Mouse (Mus musculus): Measurements from ENCODE around the gene Plppr3. TPM values are rescaled to one million over a fixed set of nuclear protein-coding genes. Genes with fewer than 3 reads are reported as not detected.

Plppr3 gene
- polyA plus RNA-seq, 1 experiment from 2014 or later = 131 TPM

DNA sequence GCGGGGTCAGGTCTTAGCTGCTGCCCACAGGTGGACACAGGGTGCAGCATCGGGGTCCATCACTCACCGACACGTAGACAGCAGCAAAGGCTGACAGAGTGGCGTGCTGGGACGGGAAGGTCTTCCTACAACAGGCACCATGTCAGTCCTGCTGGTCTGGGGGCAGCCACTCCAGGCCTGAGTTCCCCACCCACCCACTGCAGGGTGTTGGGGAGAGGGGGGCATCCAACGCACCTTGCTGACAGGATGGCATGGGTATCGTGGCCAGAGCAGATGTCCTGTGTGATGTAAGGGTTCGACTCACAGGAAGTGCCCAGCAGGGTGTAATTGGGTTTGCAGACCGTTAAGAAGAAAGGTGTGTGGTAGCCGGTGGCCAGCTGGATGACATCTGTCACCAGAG, 7.8 kb downstream of the Plppr3 start:
- Histone ChIP-seq H3K36me3 (ENCODE audit: control insufficient read depth, insufficient read depth, low read length) (peaks cover 28% of the 10 kb centered on the region), H3K4me2 (ENCODE audit: low read depth, low read length, severe bottlenecking) (no peak overlapping the region), H3K9ac (ENCODE audit: low read length) (no peak overlapping the region), H3K9me3 (ENCODE audit: control insufficient read depth, low read length) (no peaks in the 10 kb centered on the region), H3K27me3 (ENCODE audit: control insufficient read depth, insufficient read depth, low read length) (no peaks in the 10 kb centered on the region), H3K27ac (ENCODE audit: low read depth, low read length) (no peak overlapping the region), H3K4me3 (ENCODE audit: low read depth, low read length) (no peak overlapping the region), H3K4me1 (replicated peaks; ENCODE audit: control insufficient read depth, insufficient read depth, low read length) (no peaks in the 10 kb centered on the region; the same call in 1 of the 2 replicates)
- 86% methylated on average over 11 of the region's 11 CpGs for WGBS
- DNase-seq (ENCODE audit: low spot score) (no peak), ATAC-seq (replicated peaks; ENCODE audit: low FRiP score) (no peak)

DNA sequence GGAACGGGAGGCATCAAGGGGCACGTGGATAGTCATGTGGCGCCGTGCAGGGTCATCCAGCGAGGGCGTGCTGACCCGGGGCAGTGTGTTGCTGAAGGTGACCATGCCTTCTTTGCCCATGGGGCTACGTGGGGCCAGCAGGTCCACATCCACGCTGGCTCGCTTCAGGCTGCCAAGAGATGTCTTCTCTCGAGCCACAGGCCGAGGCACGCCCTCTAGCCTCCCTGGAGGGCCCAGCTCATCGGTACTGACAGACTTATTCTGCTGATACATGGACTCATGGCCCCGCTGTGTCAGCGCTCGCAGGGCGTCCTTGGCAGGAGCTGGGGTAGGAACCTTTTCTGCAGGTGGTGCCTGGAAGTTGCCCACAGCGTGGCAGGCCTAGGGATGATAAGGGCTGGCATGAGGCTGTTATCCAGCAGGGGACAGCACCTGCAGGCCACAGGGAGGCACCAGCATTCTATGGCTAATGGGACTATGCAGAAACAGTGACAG, 8.6 kb downstream of the Plppr3 start:
- WGBS = 85% methylated on average over 19 of the region's 19 CpGs
- ATAC-seq (replicated peaks; ENCODE audit: low FRiP score) = 0 out of 2 replicates have a peak, but pooled peaks have one; percentile 10
- Histone ChIP-seq H3K27ac (ENCODE audit: low read depth, low read length) (no peak overlapping the region), H3K4me2 (ENCODE audit: low read depth, low read length, severe bottlenecking) (no peak overlapping the region), H3K36me3 (ENCODE audit: control insufficient read depth, insufficient read depth, low read length) (peaks cover 29% of the 10 kb centered on the region), H3K4me3 (ENCODE audit: low read depth, low read length) (no peak overlapping the region), H3K27me3 (ENCODE audit: control insufficient read depth, insufficient read depth, low read length) (no peaks in the 10 kb centered on the region), H3K4me1 (replicated peaks; ENCODE audit: control insufficient read depth, insufficient read depth, low read length) (no peaks in the 10 kb centered on the region), H3K9ac (ENCODE audit: low read length) (no peak overlapping the region), H3K9me3 (ENCODE audit: control insufficient read depth, low read length) (no peaks in the 10 kb centered on the region)
- no peak for DNase-seq (ENCODE audit: low spot score)

DNA sequence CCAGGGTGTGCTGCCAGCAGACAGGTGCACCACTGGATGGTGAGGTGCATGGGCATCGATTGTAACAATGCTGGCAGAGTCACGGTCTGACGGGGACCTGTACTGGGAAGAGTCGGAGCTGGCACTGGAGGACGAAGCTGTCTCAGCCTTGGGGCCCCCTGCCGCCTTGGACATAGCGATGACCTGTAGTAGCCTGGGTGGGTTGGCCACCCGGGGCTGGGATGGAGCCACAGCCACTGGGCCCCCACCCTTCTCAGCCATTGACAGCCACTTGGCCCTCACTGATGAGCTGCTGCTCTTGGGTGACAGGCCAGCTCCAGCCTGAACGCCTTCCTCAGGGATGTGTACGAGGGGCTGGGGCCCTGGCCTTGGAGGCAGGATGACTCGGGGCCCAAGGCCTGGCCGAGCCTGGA, 9.2 kb downstream of the Plppr3 start:
- H3K4me3 ChIP-seq (ENCODE audit: low read depth, low read length) = no peak overlapping the region
- 70% methylated on average over 12 of the region's 12 CpGs for WGBS
- no peaks in the 10 kb centered on the region for H3K9me3 ChIP-seq (ENCODE audit: control insufficient read depth, low read length)
- no peaks in the 10 kb centered on the region for H3K4me1 ChIP-seq (replicated peaks; ENCODE audit: control insufficient read depth, insufficient read depth, low read length)
- no peak for DNase-seq (ENCODE audit: low spot score)
- H3K27ac ChIP-seq (ENCODE audit: low read depth, low read length) = 0 out of 2 replicates have a peak overlapping the region, but pooled peaks have one; percentile 12
- no peak overlapping the region for H3K9ac ChIP-seq (ENCODE audit: low read length)
- no peak overlapping the region for H3K4me2 ChIP-seq (ENCODE audit: low read depth, low read length, severe bottlenecking)
- no peaks in the 10 kb centered on the region for H3K27me3 ChIP-seq (ENCODE audit: control insufficient read depth, insufficient read depth, low read length)
- peaks cover 36% of the 10 kb centered on the region for H3K36me3 ChIP-seq (ENCODE audit: control insufficient read depth, insufficient read depth, low read length)
- ATAC-seq (replicated peaks; ENCODE audit: low FRiP score) = peak; percentile 31

DNA sequence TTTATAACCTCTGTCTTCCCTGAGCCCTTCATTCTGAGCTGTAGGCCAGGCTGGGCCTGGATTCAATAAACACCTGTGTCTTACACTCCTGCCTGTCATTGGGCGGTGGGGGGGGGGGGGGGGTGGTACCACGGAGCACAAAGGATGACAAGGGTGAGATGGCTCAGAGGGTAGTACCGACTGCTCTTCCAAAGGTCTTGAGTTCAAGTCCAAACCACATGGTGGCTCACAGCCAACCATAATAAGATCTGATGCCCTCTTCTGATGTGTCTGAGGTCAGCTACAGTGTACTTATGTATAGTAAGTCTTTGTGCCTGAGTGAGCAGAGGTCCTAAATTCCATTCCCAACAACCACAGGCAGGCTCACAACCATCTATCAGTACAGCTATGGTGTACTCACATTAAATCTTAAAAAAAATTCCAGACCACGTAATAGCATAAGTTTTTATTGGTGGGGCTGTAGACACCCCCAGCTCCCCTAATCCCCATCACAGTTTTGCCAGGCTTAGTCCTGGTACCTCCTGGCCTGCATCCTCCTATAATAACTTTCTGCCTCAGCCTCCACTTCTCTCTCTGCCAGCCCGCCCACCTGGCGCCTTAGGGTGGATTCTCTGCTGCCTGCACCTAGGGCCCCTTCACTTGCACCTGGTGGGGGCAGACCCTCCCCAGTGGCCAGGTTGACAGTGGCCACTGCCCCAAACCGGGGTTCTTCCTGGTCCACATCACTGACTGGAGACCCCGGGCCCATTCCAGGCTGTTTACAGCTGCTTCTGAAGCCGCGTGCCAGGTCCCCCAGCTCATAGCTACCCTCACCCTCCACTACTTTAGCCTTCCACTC, 9.9 kb downstream of the Plppr3 start:
- 0 out of 2 replicates have a peak, but pooled peaks have one; percentile 8 for ATAC-seq (replicated peaks; ENCODE audit: low FRiP score)
- Histone ChIP-seq H3K9ac (ENCODE audit: low read length) (no peak overlapping the region), H3K9me3 (ENCODE audit: control insufficient read depth, low read length) (no peaks in the 10 kb centered on the region), H3K4me3 (ENCODE audit: low read depth, low read length) (no peak overlapping the region), H3K4me2 (ENCODE audit: low read depth, low read length, severe bottlenecking) (no peak overlapping the region), H3K36me3 (ENCODE audit: control insufficient read depth, insufficient read depth, low read length) (peaks cover 42% of the 10 kb centered on the region), H3K4me1 (replicated peaks; ENCODE audit: control insufficient read depth, insufficient read depth, low read length) (no peaks in the 10 kb centered on the region), H3K27ac (ENCODE audit: low read depth, low read length) (0 out of 2 replicates have a peak overlapping the region, but pooled peaks have one; percentile 12), H3K27me3 (ENCODE audit: control insufficient read depth, insufficient read depth, low read length) (no peaks in the 10 kb centered on the region)
- DNase-seq (ENCODE audit: low spot score) = no peak
- WGBS = 51% methylated on average over 10 of the region's 10 CpGs

DNA sequence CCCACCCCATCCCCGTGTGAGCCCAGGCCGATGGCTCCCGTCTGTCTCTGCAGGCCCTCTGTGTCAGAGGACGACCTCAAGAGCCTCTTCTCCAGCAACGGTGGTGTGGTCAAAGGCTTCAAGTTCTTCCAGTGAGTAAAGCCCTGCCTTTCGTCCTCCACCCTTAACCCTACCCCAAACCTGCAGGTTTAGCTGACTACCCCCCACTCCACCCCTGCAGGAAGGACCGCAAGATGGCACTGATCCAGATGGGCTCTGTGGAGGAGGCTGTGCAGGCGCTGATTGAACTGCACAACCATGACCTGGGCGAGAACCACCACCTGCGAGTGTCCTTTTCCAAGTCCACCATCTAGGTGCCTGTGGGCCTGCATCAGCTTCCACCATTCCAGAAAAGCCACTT, 11.5 kb downstream of the Plppr3 start:
- 83% methylated on average over 10 of the region's 10 CpGs for WGBS
- ATAC-seq (replicated peaks; ENCODE audit: low FRiP score) = no peak
- no peak overlapping the region for H3K4me2 ChIP-seq (ENCODE audit: low read depth, low read length, severe bottlenecking)
- H3K4me1 ChIP-seq (replicated peaks; ENCODE audit: control insufficient read depth, insufficient read depth, low read length) = peaks cover 5% of the 10 kb centered on the region; the same call in 1 of the 2 replicates
- no peak overlapping the region for H3K9ac ChIP-seq (ENCODE audit: low read length)
- H3K27me3 ChIP-seq (ENCODE audit: control insufficient read depth, insufficient read depth, low read length) = no peaks in the 10 kb centered on the region
- DNase-seq (ENCODE audit: low spot score) = no peak
- no peak overlapping the region for H3K4me3 ChIP-seq (ENCODE audit: low read depth, low read length)
- no peak overlapping the region for H3K27ac ChIP-seq (ENCODE audit: low read depth, low read length)
- H3K9me3 ChIP-seq (ENCODE audit: control insufficient read depth, low read length) = no peaks in the 10 kb centered on the region
- H3K36me3 ChIP-seq (ENCODE audit: control insufficient read depth, insufficient read depth, low read length) = peaks cover 46% of the 10 kb centered on the region

DNA sequence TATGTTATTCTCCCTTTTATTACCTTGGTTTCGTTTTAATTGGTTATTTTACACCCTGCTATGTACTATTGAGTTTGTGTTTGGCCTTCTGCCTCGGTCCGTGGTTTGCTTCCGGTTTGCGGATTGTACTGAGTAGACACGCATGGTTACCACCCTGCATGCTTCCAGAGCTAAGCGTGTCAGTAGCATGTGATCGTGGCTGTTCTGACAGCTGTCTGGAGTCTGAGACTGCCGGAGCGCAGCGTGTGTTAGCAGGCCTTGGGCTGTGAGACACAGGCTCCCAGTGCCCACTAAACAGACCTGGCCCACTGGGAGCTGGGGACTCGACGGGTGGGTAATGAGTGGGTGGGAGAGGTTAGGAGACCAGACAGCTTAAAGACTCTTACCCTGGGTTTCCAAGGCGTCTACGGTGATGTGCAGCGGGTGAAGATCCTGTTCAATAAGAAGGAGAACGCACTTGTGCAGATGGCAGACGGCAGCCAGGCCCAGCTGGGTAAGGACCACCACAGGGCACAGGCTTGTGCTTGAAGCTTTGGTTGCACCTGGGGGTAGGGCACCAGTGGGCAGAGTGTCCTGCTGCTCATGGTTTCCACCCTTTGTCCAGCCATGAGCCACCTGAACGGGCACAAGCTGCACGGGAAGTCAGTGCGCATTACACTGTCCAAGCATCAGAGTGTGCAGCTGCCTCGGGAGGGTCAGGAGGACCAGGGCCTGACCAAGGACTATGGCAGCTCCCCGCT, 12.2 kb downstream of the Plppr3 start:
- no peak overlapping the region for H3K4me2 ChIP-seq (ENCODE audit: low read depth, low read length, severe bottlenecking)
- H3K36me3 ChIP-seq (ENCODE audit: control insufficient read depth, insufficient read depth, low read length) = peaks cover 46% of the 10 kb centered on the region
- H3K27ac ChIP-seq (ENCODE audit: low read depth, low read length) = no peak overlapping the region
- WGBS = 90% methylated on average over 23 of the region's 23 CpGs
- no peaks in the 10 kb centered on the region for H3K27me3 ChIP-seq (ENCODE audit: control insufficient read depth, insufficient read depth, low read length)
- H3K4me1 ChIP-seq (replicated peaks; ENCODE audit: control insufficient read depth, insufficient read depth, low read length) = peaks cover 12% of the 10 kb centered on the region
- H3K9ac ChIP-seq (ENCODE audit: low read length) = no peak overlapping the region
- H3K9me3 ChIP-seq (ENCODE audit: control insufficient read depth, low read length) = no peaks in the 10 kb centered on the region
- no peak for DNase-seq (ENCODE audit: low spot score)
- H3K4me3 ChIP-seq (ENCODE audit: low read depth, low read length) = no peak overlapping the region
- no peak for ATAC-seq (replicated peaks; ENCODE audit: low FRiP score)

DNA sequence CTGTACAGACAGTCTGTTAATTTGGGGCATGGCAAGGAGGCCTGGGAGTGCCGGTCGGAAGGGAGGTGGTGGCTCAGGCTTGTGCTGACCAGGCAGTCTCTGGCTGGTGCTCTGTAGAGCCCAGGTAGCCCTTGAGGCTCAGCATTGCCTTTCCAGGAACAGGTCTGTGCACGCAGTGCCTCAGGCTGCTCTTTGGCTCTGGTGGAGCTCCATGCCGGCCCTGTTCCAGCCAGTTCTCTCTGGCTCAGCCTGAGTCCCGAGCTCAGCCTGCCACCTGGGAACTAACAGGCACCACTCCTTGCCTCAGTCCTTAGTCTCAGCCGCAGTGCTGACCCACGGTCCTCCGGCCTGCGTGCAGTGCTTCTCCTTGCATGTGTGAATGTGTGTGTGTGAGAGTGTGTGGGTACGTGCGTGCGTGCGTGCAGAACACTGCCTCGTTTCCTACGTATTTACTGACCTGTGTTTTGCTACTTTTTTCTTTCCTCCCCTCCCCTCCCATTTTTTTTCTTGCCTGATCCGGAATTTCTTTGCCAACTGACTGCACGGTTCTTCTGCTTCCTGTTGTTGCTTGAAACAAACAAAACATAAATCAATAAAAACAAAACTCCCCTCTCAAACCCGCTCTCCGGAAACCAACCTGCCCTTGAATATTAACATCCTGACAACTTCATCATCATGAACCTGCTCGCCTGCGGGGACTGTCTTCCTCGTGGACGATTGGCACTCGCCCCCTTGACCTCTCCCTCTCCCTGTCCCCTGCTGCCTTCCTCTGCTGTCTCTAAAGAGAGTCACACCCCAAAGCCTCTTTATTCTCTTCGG, 13.0 kb downstream of the Plppr3 start:
- H3K4me3 ChIP-seq (ENCODE audit: low read depth, low read length) = no peak overlapping the region
- peaks cover 43% of the 10 kb centered on the region for H3K36me3 ChIP-seq (ENCODE audit: control insufficient read depth, insufficient read depth, low read length)
- peaks cover 20% of the 10 kb centered on the region for H3K4me1 ChIP-seq (replicated peaks; ENCODE audit: control insufficient read depth, insufficient read depth, low read length)
- no peaks in the 10 kb centered on the region for H3K9me3 ChIP-seq (ENCODE audit: control insufficient read depth, low read length)
- no peak overlapping the region for H3K9ac ChIP-seq (ENCODE audit: low read length)
- H3K27ac ChIP-seq (ENCODE audit: low read depth, low read length) = no peak overlapping the region
- no peak overlapping the region for H3K4me2 ChIP-seq (ENCODE audit: low read depth, low read length, severe bottlenecking)
- 88% methylated on average over 25 of the region's 25 CpGs for WGBS
- H3K27me3 ChIP-seq (ENCODE audit: control insufficient read depth, insufficient read depth, low read length) = no peaks in the 10 kb centered on the region
- no peak for ATAC-seq (replicated peaks; ENCODE audit: low FRiP score)
- DNase-seq (ENCODE audit: low spot score) = no peak

Data from forebrain, embryonic 11.5 days (tissue).